Mouse (Mus musculus) neural tube, postnatal 0 days (tissue): ENCODE results near the gene Mcub. TPM values are rescaled to one million over a fixed set of nuclear protein-coding genes. Genes with fewer than 3 reads are reported as not detected.

Experiments used
- polyA plus RNA-seq: library from polyadenylated mRNA; unstranded; fragments of >200 nt; fragmentation: Nextera tagmentation; extraction: Ambion mirVana; gene quantifications from 2 replicates; pipeline ENCODE4 v1.2.1, GENCODE M21; 2015

Mcub gene
- polyA plus RNA-seq: 14.5 and 15.1 TPM in 2 replicates

DNA sequence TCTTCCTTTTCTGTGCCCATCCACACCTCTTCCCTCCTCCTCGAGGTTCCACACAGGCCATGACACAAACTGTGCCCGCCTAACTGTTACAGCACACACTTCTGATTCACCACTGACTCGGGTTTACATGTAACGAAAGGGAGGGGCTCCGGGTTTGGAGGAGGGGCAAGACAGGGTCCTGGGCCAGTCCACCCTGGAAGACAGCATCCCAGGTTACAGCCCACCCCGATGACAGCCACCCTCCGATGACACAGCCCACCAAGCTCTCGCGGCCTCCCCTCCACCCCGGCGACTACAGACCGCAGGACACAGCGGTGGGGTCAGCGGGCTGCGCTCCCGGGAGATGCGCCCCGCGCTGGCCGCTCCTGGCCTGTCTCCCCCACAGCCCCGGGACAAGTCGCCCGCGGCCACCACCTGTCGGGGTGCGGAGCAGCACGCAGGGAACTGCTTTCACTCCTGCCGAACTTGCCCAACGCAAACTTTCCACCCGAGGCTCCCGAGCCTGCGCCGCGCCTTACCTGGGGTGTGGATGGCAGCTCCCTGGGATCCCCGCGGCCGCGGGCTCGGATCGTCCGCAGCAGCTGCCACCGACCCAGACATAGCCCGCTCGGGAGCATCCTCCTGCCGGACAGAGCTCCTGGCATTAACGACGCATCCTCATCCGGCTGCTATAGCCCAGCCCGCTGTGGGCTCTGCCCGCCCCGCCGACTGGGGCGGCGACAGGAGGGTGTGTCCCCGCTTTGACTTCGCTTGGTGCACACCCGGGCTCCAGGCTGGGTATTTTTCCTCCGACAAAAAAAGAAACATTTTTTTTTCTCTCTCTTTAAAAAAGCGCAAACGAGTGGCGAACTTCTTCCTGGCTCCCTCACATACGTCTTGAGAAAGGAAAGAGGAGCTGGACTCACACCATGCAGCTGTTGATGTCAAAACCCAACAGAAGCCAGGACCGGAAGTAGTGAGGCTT, at the start of gene Mcub:
TSS of gene Mcub (minus strand) at position 775 of the 964 bp plus-strand sequence.

DNA sequence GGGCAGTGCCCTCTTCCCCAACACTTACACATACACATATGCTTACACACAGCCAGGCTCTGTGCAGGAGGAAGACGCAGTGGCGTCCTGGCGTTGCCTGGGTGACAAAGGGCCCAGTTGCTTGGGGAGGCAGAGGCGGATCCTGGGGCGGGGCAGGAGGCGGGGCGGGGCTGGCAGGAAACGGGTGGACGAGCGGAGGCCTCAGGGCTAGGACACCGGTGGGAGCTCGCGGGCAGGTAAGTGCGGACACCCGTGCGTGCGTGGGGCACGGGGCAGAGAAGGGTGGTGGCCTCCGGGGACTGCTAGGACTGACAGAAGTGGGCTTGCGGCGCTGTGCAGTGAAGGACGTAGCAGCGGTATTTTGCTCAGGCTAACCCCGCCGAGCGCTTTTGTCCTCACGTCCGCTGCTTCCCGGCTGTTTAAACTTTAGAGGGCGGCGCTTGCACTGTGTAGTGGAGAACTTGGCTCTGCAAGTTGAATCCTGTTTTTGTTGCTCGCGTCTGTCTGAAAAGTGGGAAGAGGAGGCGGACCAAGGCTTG, 68.7 kb downstream of the Mcub start, which contains the start of gene Casp6:
TSS of gene Casp6 (plus strand) at position 155 of the 539 bp plus-strand sequence.

DNA sequence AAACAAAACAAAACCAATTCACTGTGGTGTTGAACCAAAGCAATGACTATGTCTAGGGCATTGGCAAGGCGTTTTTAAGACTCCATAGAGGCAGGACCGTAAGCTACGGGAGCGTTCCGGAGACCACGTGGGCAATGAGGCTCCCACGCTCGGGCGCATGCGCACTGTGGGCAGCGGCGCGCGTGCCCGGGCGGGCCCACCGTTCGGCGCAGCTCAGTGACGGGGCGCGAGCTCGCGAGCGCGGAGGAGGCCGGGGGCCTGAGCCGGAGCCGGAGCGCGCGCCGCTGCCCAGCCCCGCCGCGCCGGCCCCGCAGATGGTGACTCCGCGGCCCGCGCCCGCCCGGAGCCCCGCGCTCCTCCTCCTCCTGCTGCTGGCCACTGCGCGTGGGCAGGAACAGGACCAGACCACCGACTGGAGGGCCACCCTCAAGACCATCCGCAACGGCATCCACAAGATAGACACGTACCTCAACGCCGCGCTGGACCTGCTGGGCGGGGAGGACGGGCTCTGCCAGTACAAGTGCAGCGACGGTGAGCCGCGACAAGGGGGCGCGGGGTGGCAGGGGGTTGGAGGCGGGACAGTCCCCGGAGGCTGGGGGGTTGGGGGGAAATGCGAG, 91.5 kb downstream of the Mcub start, which contains the start of gene Pla2g12a:
TSS of gene Pla2g12a (plus strand) at position 202 of the 617 bp plus-strand sequence.

Other genes starting within 250 kb of the Mcub start
- 0.92 and 1.2 TPM in 2 replicates for gene Egf, start 214.9 kb downstream of the Mcub start, polyA plus RNA-seq
- 0.09 TPM in 1 of 2 replicates, not detected in the other for gene Lrit3, start 166.2 kb downstream of the Mcub start, polyA plus RNA-seq
- gene Rrh, start 147.6 kb downstream of the Mcub start, polyA plus RNA-seq: 0.08 TPM in 1 of 2 replicates, not detected in the other
- gene Gar1, start 138.8 kb downstream of the Mcub start, polyA plus RNA-seq: 43.4 and 44.9 TPM in 2 replicates
- gene Cfi, start 134.3 kb downstream of the Mcub start, polyA plus RNA-seq: 0.39 and 0.57 TPM in 2 replicates
- 50.4 and 52.4 TPM in 2 replicates for gene Pla2g12a, start 91.6 kb downstream of the Mcub start, polyA plus RNA-seq
- 17.7 and 20.8 TPM in 2 replicates for gene Casp6, start 68.8 kb downstream of the Mcub start, polyA plus RNA-seq
- gene Sec24b, start 91.3 kb upstream of the Mcub start, polyA plus RNA-seq: 24.8 and 31.0 TPM in 2 replicates
- gene Col25a1, start 161.3 kb upstream of the Mcub start, polyA plus RNA-seq: 4.8 and 5.3 TPM in 2 replicates